Mouse (Mus musculus): ENCODE results near the gene Olfr1206.

Olfr1206 gene

GRCm38 (mm10) chr2:88862931-88863330 lies at the start of gene Olfr1206:
Gene Olfr1206 (plus strand): TSS chr2:88863231.
- Histone ChIP-seq H3K36me3 (ENCODE audit: control insufficient read depth, insufficient read depth, low read length, poor library complexity, severe bottlenecking) (no peaks in the 10 kb centered on the region), H3K27me3 (ENCODE audit: control insufficient read depth, insufficient read depth, low read length, poor library complexity, severe bottlenecking) (no peaks in the 10 kb centered on the region)
- no peak for DNase-seq (ENCODE audit: low read depth, low spot score)

- Histone ChIP-seq H3K36me3 (ENCODE audit: control insufficient read depth, insufficient read depth, low read length, poor library complexity, severe bottlenecking) (no peaks in the 10 kb centered on the region), H3K27me3 (ENCODE audit: control insufficient read depth, insufficient read depth, low read length, poor library complexity, severe bottlenecking) (no peaks in the 10 kb centered on the region)
- no peak for DNase-seq (ENCODE audit: low read depth, low spot score)
Measured at GRCm38 (mm10) chr2:88814196-88814595, 48.8 kb upstream of the Olfr1206 start, which contains the start of gene Olfr1202. Gene Olfr1202 (plus strand): TSS chr2:88814496.

GRCm38 (mm10) chr2:88829437-88829836 lies 33.6 kb upstream of the Olfr1206 start, which contains the start of gene Olfr1205:
Gene Olfr1205 (plus strand): TSS chr2:88829737.
- Histone ChIP-seq H3K27me3 (ENCODE audit: control insufficient read depth, insufficient read depth, low read length, poor library complexity, severe bottlenecking) (no peaks in the 10 kb centered on the region), H3K36me3 (ENCODE audit: control insufficient read depth, insufficient read depth, low read length, poor library complexity, severe bottlenecking) (no peaks in the 10 kb centered on the region)
- no peak for DNase-seq (ENCODE audit: low read depth, low spot score)

- H3K27me3 ChIP-seq (ENCODE audit: control insufficient read depth, insufficient read depth, low read length, poor library complexity, severe bottlenecking) = no peaks in the 10 kb centered on the region
- no peak for DNase-seq (ENCODE audit: low read depth, low spot score)
- no peaks in the 10 kb centered on the region for H3K36me3 ChIP-seq (ENCODE audit: control insufficient read depth, insufficient read depth, low read length, poor library complexity, severe bottlenecking)
Measured at GRCm38 (mm10) chr2:88838477-88838876, 24.6 kb upstream of the Olfr1206 start.

GRCm38 (mm10) chr2:88848992-88849391 lies 14.0 kb upstream of the Olfr1206 start, which contains the start of gene Olfr1204:
Gene Olfr1204 (plus strand): TSS chr2:88849292.
- no peak for DNase-seq (ENCODE audit: low read depth, low spot score)
- no peaks in the 10 kb centered on the region for H3K36me3 ChIP-seq (ENCODE audit: control insufficient read depth, insufficient read depth, low read length, poor library complexity, severe bottlenecking)
- H3K27me3 ChIP-seq (ENCODE audit: control insufficient read depth, insufficient read depth, low read length, poor library complexity, severe bottlenecking) = no peaks in the 10 kb centered on the region

GRCm38 (mm10) chr2:88902211-88902610 lies 39.2 kb downstream of the Olfr1206 start, which contains the start of gene Olfr1208:
Gene Olfr1208 (minus strand): TSS chr2:88902311.
- no peak for DNase-seq (ENCODE audit: low read depth, low spot score)
- no peaks in the 10 kb centered on the region for H3K27me3 ChIP-seq (ENCODE audit: control insufficient read depth, insufficient read depth, low read length, poor library complexity, severe bottlenecking)

GRCm38 (mm10) chr2:88915057-88915456 lies 52.0 kb downstream of the Olfr1206 start, which contains the start of gene Olfr1209:
Gene Olfr1209 (minus strand): TSS chr2:88915157.
- Histone ChIP-seq H3K27me3 (ENCODE audit: control insufficient read depth, insufficient read depth, low read length, poor library complexity, severe bottlenecking) (no peaks in the 10 kb centered on the region), H3K36me3 (ENCODE audit: control insufficient read depth, insufficient read depth, low read length, poor library complexity, severe bottlenecking) (no peaks in the 10 kb centered on the region)
- no peak for DNase-seq (ENCODE audit: low read depth, low spot score)

More at GRCm38 (mm10) chr2:88902211-88902610, 39.2 kb downstream of the Olfr1206 start, which contains the start of gene Olfr1208:
- no peaks in the 10 kb centered on the region for H3K36me3 ChIP-seq (ENCODE audit: control insufficient read depth, insufficient read depth, low read length, poor library complexity, severe bottlenecking)
